Mouse (Mus musculus): ENCODE data around the gene Dnah14. TPM values are rescaled to one million over a fixed set of nuclear protein-coding genes. Genes with fewer than 3 reads are reported as not detected.

Gene Dnah14
- polyA plus RNA-seq, 1 experiment from 2014 or later: 2.2 TPM

GRCm38 (mm10) chr1:181851521-181852310 lies 275.4 kb downstream of the Dnah14 start:
- Histone ChIP-seq H3K4me1 (0 out of 2 replicates have a peak, but pooled peaks cover 5% of the 10 kb centered on the region), H3K4me3 (replicated peaks) (no peak overlapping the region), H3K27ac (no peak overlapping the region), H3K4me2 (no peak overlapping the region), H3K27me3 (peaks cover 7% of the 10 kb centered on the region; the same call in 1 of the 2 replicates), H3K36me3 (replicated peaks) (no peaks in the 10 kb centered on the region), H3K9me3 (no peaks in the 10 kb centered on the region), H3K9ac (no peak overlapping the region)
- WGBS: 90% methylated on average over 12 of the region's 12 CpGs
- ATAC-seq (ENCODE audit: low FRiP score): no peak

GRCm38 (mm10) chr1:181852466-181852865 lies 276.1 kb downstream of the Dnah14 start:
- Histone ChIP-seq H3K4me3 (replicated peaks) (no peak overlapping the region), H3K9me3 (no peaks in the 10 kb centered on the region), H3K36me3 (replicated peaks) (no peaks in the 10 kb centered on the region), H3K4me2 (no peak overlapping the region), H3K27me3 (peaks cover 7% of the 10 kb centered on the region; the same call in 1 of the 2 replicates), H3K27ac (no peak overlapping the region), H3K9ac (no peak overlapping the region), H3K4me1 (0 out of 2 replicates have a peak, but pooled peaks cover 5% of the 10 kb centered on the region)
- WGBS: 60% methylated on average over 13 of the region's 13 CpGs
- ATAC-seq (ENCODE audit: low FRiP score): no peak

GRCm38 (mm10) chr1:181853081-181853736 lies 276.9 kb downstream of the Dnah14 start:
- no peak overlapping the region for H3K4me3 ChIP-seq (replicated peaks)
- no peaks in the 10 kb centered on the region for H3K36me3 ChIP-seq (replicated peaks)
- H3K27ac ChIP-seq: no peak overlapping the region
- H3K4me1 ChIP-seq: 0 out of 2 replicates have a peak, but pooled peaks cover 5% of the 10 kb centered on the region
- ATAC-seq (ENCODE audit: low FRiP score): no peak
- H3K9ac ChIP-seq: no peak overlapping the region
- peak overlapping the region; percentile 18 for H3K4me2 ChIP-seq
- WGBS: 20% methylated on average over 19 of the region's 21 CpGs
- H3K27me3 ChIP-seq: peaks cover 7% of the 10 kb centered on the region; the same call in 1 of the 2 replicates
- H3K9me3 ChIP-seq: no peaks in the 10 kb centered on the region

GRCm38 (mm10) chr1:181854829-181855228 lies 278.5 kb downstream of the Dnah14 start:
- H3K36me3 ChIP-seq (replicated peaks): no peaks in the 10 kb centered on the region
- peaks cover 7% of the 10 kb centered on the region; the same call in 1 of the 2 replicates for H3K27me3 ChIP-seq
- H3K27ac ChIP-seq: no peak overlapping the region
- H3K4me2 ChIP-seq: no peak overlapping the region
- no peak for ATAC-seq (ENCODE audit: low FRiP score)
- no peak overlapping the region for H3K4me3 ChIP-seq (replicated peaks)
- 94% methylated on average over 2 of the region's 2 CpGs for WGBS
- 0 out of 2 replicates have a peak, but pooled peaks cover 5% of the 10 kb centered on the region for H3K4me1 ChIP-seq
- H3K9ac ChIP-seq: no peak overlapping the region
- H3K9me3 ChIP-seq: no peaks in the 10 kb centered on the region

GRCm38 (mm10) chr1:181856329-181856728 lies 280.0 kb downstream of the Dnah14 start:
- no peak overlapping the region for H3K4me2 ChIP-seq
- no peak for ATAC-seq (ENCODE audit: low FRiP score)
- H3K27ac ChIP-seq: no peak overlapping the region
- peaks cover 5% of the 10 kb centered on the region; the same call in 1 of the 2 replicates for H3K4me1 ChIP-seq
- no peak overlapping the region for H3K4me3 ChIP-seq (replicated peaks)
- no peaks in the 10 kb centered on the region for H3K36me3 ChIP-seq (replicated peaks)
- WGBS: 90% methylated on average over 2 of the region's 2 CpGs
- H3K9ac ChIP-seq: no peak overlapping the region
- peaks cover 7% of the 10 kb centered on the region; the same call in 1 of the 2 replicates for H3K27me3 ChIP-seq
- no peaks in the 10 kb centered on the region for H3K9me3 ChIP-seq

GRCm38 (mm10) chr1:181860659-181861058 lies 284.3 kb downstream of the Dnah14 start:
- no peak for ATAC-seq (ENCODE audit: low FRiP score)

GRCm38 (mm10) chr1:181861181-181861902 lies 285.0 kb downstream of the Dnah14 start:
- H3K4me3 ChIP-seq (replicated peaks): no peak overlapping the region
- no peak for ATAC-seq (ENCODE audit: low FRiP score)
- H3K36me3 ChIP-seq (replicated peaks): no peaks in the 10 kb centered on the region
- H3K27ac ChIP-seq: no peak overlapping the region
- 74% methylated on average over 2 of the region's 2 CpGs for WGBS
- no peak overlapping the region for H3K4me2 ChIP-seq
- no peak overlapping the region for H3K9ac ChIP-seq
- H3K4me1 ChIP-seq: peaks cover 7% of the 10 kb centered on the region
- no peaks in the 10 kb centered on the region for H3K9me3 ChIP-seq
- H3K27me3 ChIP-seq: no peaks in the 10 kb centered on the region

More at GRCm38 (mm10) chr1:181860659-181861058, 284.3 kb downstream of the Dnah14 start:
- no peak overlapping the region for H3K4me3 ChIP-seq (replicated peaks)
- 53% methylated on average over 5 of the region's 5 CpGs for WGBS
- no peaks in the 10 kb centered on the region for H3K27me3 ChIP-seq
- H3K27ac ChIP-seq: no peak overlapping the region
- no peak overlapping the region for H3K9ac ChIP-seq
- H3K4me1 ChIP-seq: peaks cover 7% of the 10 kb centered on the region
- H3K9me3 ChIP-seq: no peaks in the 10 kb centered on the region
- no peaks in the 10 kb centered on the region for H3K36me3 ChIP-seq (replicated peaks)
- no peak overlapping the region for H3K4me2 ChIP-seq

GRCm38 (mm10) chr1:181862676-181863374 lies 286.5 kb downstream of the Dnah14 start:
- no peaks in the 10 kb centered on the region for H3K36me3 ChIP-seq (replicated peaks)
- peaks cover 7% of the 10 kb centered on the region for H3K4me1 ChIP-seq
- H3K4me2 ChIP-seq: no peak overlapping the region
- no peak overlapping the region for H3K27ac ChIP-seq
- H3K27me3 ChIP-seq: no peaks in the 10 kb centered on the region
- 56% methylated on average over 16 of the region's 16 CpGs for WGBS
- no peak overlapping the region for H3K9ac ChIP-seq
- H3K9me3 ChIP-seq: no peaks in the 10 kb centered on the region
- H3K4me3 ChIP-seq (replicated peaks): no peak overlapping the region
- no peak for ATAC-seq (ENCODE audit: low FRiP score)

- 41% methylated on average over 8 of the region's 8 CpGs for WGBS
- H3K27me3 ChIP-seq: no peaks in the 10 kb centered on the region
- H3K9me3 ChIP-seq: no peaks in the 10 kb centered on the region
- H3K4me2 ChIP-seq: no peak overlapping the region
- no peak overlapping the region for H3K27ac ChIP-seq
- no peak for ATAC-seq (ENCODE audit: low FRiP score)
- H3K36me3 ChIP-seq (replicated peaks): no peaks in the 10 kb centered on the region
- H3K9ac ChIP-seq: no peak overlapping the region
- H3K4me3 ChIP-seq (replicated peaks): no peak overlapping the region
- H3K4me1 ChIP-seq: peaks cover 7% of the 10 kb centered on the region
Measured at GRCm38 (mm10) chr1:181863431-181863830, 287.1 kb downstream of the Dnah14 start.

Data from forebrain, embryonic 12.5 days (tissue).